Mouse (Mus musculus) heart, adult 9 months (tissue): ENCODE results near the gene Mon1a.

Source experiments
- DNase-seq, 2 experiments: peaks; one replicate each; pipeline ENCODE4 v3.0.0; 2022; ENCODE audit warnings: low spot score in 2 of 2

Gene Mon1a

GRCm38 (mm10) chr9:107887804-107888266, at the start of gene Mon1a:
Gene Mon1a, plus strand, starts transcription at chr9:107888151.
- DNase-seq: peak; percentile 91 to 93

- DNase-seq: no peak
Observed at GRCm38 (mm10) chr9:107838869-107839268, 49.1 kb upstream of the Mon1a start.

GRCm38 (mm10) chr9:107842709-107843108, 45.2 kb upstream of the Mon1a start:
- DNase-seq: no peak

DNA sequence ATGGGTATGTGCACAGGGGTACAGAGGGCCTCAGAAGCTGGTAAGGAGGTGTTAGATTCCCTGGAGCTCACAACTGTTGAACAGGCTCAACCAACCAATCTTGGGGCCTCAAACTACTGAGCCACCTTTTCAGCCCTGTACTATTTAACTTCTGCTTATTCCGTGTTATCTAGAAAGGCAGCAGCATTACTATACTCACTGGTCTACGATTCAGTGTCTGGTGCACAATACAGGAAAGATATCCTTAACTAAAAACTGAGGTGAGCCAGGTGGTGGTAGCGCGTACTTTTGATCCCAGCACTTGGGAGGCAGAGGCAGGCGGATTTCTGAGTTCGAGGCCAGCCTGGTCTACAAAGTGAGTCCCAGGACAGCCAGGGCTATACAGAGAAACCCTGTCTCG, 39.0 kb upstream of the Mon1a start:
- no peak for DNase-seq

- no peak for DNase-seq
Observed at GRCm38 (mm10) chr9:107858343-107858742, 29.6 kb upstream of the Mon1a start.

DNA sequence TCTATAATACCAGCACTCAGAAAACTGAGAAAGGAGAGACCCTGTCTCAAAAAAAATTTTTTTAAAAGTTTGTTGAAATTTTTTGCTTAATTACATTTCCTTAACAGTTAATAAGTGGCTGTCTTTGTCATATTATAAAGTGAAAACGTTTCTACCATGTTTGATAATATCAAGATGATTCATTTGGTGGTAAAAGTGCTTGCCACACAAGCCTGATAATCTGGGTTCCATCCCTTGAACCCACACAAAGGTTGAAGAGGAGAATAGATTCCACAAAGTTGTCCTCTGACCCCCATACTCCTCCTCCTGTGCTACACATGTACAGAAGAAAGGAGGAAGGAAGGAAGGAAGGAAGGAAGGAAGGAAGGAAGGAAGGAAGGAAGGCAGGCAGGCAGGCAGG, 23.5 kb upstream of the Mon1a start:
- no peak for DNase-seq

- DNase-seq: no peak
Observed at GRCm38 (mm10) chr9:107866081-107866480, 21.9 kb upstream of the Mon1a start.

- peak; percentile 95 to 96 for DNase-seq
Observed at GRCm38 (mm10) chr9:107872350-107873098, 15.4 kb upstream of the Mon1a start.

DNA sequence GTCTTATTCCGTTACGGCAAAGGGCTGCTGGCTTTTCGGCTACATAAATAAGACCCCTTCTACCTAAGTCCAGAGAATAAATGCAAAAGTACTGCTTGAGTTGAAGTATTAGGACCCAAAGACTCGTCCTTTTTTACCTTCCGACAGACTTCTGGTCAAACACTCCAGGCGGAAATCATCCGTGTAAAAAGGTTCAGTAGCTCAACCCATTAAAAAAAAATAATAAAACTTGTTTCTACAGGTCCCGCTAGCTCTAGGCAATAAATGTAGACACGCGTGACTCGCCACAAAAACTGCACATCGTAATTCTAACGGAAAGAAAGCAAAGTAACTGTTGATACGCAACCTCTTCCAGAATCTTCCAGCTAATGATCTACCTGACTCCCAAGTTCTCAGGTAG, 14.8 kb upstream of the Mon1a start, which contains the start of gene Rbm6:
TSS of gene Rbm6 (minus strand) at position 101 of the 400 bp plus-strand sequence.
- DNase-seq: no peak

DNA sequence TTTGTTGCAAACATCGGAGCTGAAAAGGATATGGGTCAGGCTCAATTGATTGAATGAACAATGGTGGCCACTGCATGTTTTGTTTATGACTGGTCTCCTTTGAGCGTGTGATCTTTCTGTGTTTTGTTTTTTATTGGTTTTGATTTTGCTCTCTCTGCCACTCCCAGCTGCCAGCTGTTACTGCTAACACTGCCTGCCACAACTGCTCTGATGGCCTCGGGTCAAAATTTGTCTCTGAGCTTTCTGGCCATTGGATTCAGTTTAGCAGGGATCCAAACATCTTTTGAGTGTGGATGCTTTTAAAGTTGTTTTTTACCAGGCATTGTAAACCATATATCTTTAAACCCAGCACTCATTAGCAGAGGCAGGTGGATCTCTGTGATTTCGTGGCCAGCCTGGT, 7.5 kb upstream of the Mon1a start:
- no peak for DNase-seq

GRCm38 (mm10) chr9:107888267-107888850, 408 bp downstream of the Mon1a start:
- DNase-seq: no peak

DNA sequence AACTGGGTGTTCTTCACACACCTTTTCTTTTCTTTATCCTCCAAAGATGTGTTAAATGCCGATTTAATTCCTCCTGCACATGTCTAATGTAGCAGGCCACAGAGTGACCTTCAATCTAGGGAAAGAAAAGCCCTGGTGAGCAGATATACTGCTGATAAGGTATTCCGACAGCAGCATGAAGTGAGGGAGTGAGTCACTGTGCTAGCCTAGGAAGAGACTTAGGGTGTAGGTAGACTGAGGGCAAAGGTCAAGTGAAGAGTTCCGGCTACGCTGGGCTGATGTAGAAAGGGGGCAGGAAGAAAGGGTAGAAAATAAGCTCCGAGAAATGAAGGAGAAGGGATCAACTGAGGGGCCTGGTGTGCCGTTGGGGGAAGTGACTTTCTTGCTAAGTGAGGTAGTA, 2.3 kb downstream of the Mon1a start:
- DNase-seq: no peak

GRCm38 (mm10) chr9:107891023-107891422, 3.1 kb downstream of the Mon1a start:
- no peak for DNase-seq

DNA sequence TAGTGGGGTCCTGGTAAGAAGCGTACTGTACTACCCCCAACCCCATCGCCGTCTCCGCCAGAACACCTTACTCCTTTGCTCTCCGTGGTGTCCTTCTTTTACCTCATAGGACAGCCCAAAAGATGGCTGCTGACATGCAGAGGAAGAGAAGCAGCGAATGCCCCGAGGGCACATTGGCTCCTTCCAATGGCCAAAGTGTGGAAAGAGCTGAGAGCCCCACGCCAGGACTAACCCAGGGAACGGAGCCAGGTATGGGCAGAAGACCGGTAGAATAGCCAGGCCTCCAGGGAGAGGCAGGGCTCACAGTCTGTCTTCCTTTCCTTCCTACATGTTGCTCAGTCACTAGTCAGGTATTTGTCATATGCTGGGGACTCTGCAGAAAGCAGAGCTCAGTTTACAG, 10.6 kb downstream of the Mon1a start:
- no peak for DNase-seq

- DNase-seq: no peak
Observed at GRCm38 (mm10) chr9:107899855-107900254, 11.9 kb downstream of the Mon1a start.

DNA sequence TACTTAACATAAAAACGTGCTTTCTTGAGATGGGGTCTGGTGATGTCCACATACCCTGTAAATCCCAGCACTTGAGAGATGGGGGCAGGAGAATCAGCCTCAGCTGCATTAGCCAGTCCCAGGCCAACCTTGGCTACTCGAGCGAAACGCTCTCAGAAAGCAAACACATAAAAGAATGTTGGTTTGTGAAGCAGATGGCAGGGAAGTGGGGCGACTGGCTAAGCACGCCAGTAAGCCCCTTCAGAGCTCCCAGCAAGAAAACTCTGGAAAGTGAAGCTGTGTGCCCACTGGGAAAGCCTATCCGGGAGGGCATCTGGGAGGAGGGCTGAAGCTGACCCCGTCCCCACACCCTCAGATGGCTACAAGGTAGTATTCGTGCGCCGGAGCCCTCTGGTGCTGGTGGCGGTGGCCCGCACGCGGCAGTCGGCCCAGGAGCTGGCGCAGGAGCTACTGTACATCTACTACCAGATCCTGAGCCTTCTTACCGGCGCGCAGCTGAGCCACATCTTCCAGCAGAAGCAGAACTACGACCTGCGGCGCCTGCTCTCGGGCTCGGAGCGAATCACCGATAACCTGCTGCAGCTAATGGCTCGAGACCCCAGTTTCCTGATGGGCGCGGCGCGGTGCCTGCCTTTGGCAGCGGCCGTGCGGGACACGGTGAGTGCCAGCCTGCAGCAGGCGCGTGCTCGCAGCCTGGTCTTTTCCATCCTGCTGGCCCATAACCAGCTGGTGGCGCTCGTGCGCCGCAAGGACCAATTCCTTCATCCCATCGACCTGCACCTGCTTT, 13.1 kb downstream of the Mon1a start:
- no peak for DNase-seq

GRCm38 (mm10) chr9:107901627-107901914, 13.6 kb downstream of the Mon1a start:
- no peak for DNase-seq

DNA sequence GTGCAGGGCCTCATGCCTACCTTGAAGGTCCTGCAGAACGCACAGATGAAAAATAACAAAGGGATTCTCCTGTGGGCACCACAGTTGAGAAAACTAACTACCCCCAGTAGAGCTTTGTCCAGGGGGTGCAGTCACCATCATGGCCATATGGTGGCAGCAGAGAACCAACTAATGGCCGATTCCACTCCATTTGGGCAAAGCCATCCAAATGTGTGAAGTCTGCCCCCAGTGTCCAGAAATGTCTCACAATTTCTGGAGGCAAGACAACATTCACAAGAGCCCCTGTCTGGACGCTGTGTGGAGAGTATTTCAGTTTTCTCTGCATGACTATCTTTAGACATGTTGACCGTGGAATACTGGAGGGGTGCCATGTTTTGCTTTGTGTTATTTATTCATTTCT, 16.8 kb downstream of the Mon1a start:
- peak; percentile 82 to 91 for DNase-seq

- peak; percentile 80 to 86 for DNase-seq
Observed at GRCm38 (mm10) chr9:107906252-107906966, 18.5 kb downstream of the Mon1a start, which contains the start of gene Mst1r. Gene Mst1r, plus strand, starts transcription at chr9:107906873.

- no peak for DNase-seq
Observed at GRCm38 (mm10) chr9:107906967-107907800, 19.2 kb downstream of the Mon1a start.

DNA sequence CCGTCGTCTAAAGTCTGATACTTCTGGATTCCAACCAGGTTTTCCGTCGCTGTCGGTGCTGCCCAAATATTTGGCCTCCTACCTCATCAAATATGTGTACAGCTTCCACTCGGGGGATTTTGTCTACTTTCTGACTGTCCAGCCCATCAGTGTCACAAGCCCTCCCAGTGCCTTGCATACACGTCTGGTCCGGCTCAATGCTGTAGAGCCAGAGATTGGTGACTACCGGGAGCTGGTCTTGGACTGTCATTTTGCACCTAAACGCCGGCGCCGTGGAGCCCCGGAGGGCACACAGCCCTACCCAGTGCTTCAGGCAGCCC, 19.8 kb downstream of the Mon1a start:
- DNase-seq: no peak
